Mouse (Mus musculus) kidney, postnatal 0 days (tissue): Measurements from ENCODE around the gene Avil. TPM values are rescaled to one million over a fixed set of nuclear protein-coding genes. Genes with fewer than 3 reads are reported as not detected.

ENCODE experiments used
- ATAC-seq: fragments of 200-750 bp; cut with Nextera tagmentation; replicated peaks from 2 replicates; pipeline ENCODE4 v1.8.0; 2017; ENCODE audit warnings: low read depth, moderate number of reproducible peaks, moderate TSS enrichment, moderate library complexity; ENCODE audit not compliant: low FRiP score
- DNase-seq: peaks from one replicate; pipeline ENCODE4 v3.0.0-alpha.2; 2016; ENCODE audit warnings: low spot score
- H3K27ac ChIP-seq: fragments of 300-500 bp; sonication (generic); 2 replicates; pipeline ENCODE4 v1.5.1; 2014; ENCODE audit warnings: mild to moderate bottlenecking
- H3K27me3 ChIP-seq: fragments of 300-500 bp; sonication (generic); 2 replicates; pipeline ENCODE4 v1.6.1; 2014; ENCODE audit warnings: low read length, mixed read lengths; ENCODE audit not compliant: insufficient read depth
- H3K36me3 ChIP-seq: fragments of 300-500 bp; sonication (generic); 2 replicates; pipeline ENCODE4 v1.6.1; 2014; ENCODE audit warnings: low read length, mixed read lengths; ENCODE audit not compliant: insufficient read depth
- H3K4me1 ChIP-seq: fragments of 300-500 bp; sonication (generic); replicated peaks from 2 replicates; pipeline ENCODE4 v1.6.1; 2014; ENCODE audit warnings: antibody characterized with exemption, low read length, mixed read lengths; ENCODE audit not compliant: insufficient read depth
- H3K4me2 ChIP-seq: fragments of 300-500 bp; sonication (generic); 2 replicates; pipeline ENCODE4 v1.6.1; 2014; ENCODE audit warnings: mild to moderate bottlenecking, low read length, moderate library complexity, mixed read lengths
- H3K4me3 ChIP-seq: fragments of 300-500 bp; sonication (generic); replicated peaks from 2 replicates; pipeline ENCODE4 v1.5.1; 2014; ENCODE audit warnings: low read depth, low read length
- H3K9ac ChIP-seq: fragments of 300-500 bp; sonication (generic); 2 replicates; pipeline ENCODE4 v1.6.1; 2014; ENCODE audit warnings: low read depth, low read length
- H3K9me3 ChIP-seq: fragments of 300-500 bp; sonication (generic); replicated peaks from 2 replicates; pipeline ENCODE4 v1.6.1; 2016; ENCODE audit warnings: low read length, inconsistent platforms, mixed read lengths
- CTCF ChIP-seq: IDR thresholded peaks from 2 replicates; pipeline ENCODE4 v1.5.1; 2016; ENCODE audit warnings: antibody characterized with exemption, low read depth, mild to moderate bottlenecking, moderate library complexity
- WGBS: fragments of 180-500 bp; shearing (Covaris S2); extraction: QIAGEN DNeasy Blood & Tissue Kit; methylation state at CpG from one replicate; pipeline ENCODE4 v1.1.7; 2014; 5-methylcytosine and 5-hydroxymethylcytosine counted together
- polyA plus RNA-seq: library from polyadenylated mRNA; unstranded; fragments of >200 nt; fragmentation: Nextera tagmentation; extraction: Ambion mirVana; gene quantifications from 2 replicates; pipeline ENCODE4 v1.2.1, GENCODE M21; 2015

The Avil gene
- polyA plus RNA-seq, 1 experiment from 2014 or later: 0.07 TPM

DNA sequence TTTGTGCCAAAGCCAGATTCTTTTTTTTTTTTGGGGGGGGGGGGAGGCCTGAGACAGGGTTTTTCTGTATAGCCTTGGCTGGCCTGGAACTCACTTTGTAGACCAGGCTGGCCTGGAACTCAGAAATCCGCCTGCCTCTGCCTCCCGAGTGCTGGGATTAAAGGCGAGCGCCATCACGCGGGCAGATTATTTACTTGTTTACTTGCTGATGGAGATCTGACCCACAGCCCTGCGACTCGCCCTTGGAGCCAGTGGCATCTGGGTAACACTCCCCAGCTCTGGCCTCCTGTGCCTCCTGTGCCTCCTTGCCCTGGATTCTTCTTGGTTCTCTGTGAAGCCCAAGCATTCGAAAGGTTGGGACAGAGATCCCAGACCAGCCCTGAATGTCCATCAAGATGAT is 14.9 kb upstream of the Avil start:
- Histone ChIP-seq H3K36me3 (0 out of 2 replicates have a peak, but pooled peaks cover 9% of the 10 kb centered on the region), H3K9me3 (no peaks in the 10 kb centered on the region), H3K27ac (peak overlapping the region; percentile 56), H3K4me3 (no peak overlapping the region), H3K9ac (no peak overlapping the region), H3K4me2 (no peak overlapping the region), H3K27me3 (no peaks in the 10 kb centered on the region), H3K4me1 (peaks cover 73% of the 10 kb centered on the region)
- 85% methylated on average over 9 of the region's 9 CpGs for WGBS
- ATAC-seq: no peak
- DNase-seq: no peak
- TF ChIP-seq CTCF: no peak

DNA sequence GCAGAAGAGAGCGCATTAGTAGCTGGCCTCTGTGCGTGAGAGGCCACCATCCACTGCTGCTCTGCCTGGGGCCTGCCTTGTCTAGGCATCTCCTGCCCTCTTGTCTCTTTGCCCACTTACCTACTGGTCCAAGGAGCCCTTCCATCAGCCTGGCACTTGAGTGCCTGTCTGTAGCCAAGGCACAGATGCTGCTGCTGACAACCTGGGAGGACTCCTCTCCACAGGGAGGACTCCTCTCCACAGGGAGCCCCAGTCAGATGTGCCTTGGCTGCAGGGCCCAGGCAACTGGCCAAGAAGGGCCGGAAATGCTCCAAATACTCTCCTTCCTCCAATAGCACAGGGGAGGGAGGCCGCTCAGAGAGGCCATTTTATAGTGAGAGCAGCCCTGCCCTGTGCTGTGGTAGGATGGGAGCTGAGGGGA is 14.0 kb upstream of the Avil start:
- peak overlapping the region; percentile 3; the same call in 1 of the 2 replicates for H3K9ac ChIP-seq
- DNase-seq: peak; percentile 94
- H3K27ac ChIP-seq: peak overlapping the region; percentile 77
- no peaks in the 10 kb centered on the region for H3K27me3 ChIP-seq
- TF ChIP-seq CTCF: no peak
- peak; percentile 38; the same call in 1 of the 2 replicates for ATAC-seq
- WGBS: 49% methylated on average over 4 of the region's 4 CpGs
- H3K4me2 ChIP-seq: peak overlapping the region; percentile 19; the same call in 1 of the 2 replicates
- H3K9me3 ChIP-seq: no peaks in the 10 kb centered on the region
- peaks cover 65% of the 10 kb centered on the region for H3K4me1 ChIP-seq
- H3K4me3 ChIP-seq: no peak overlapping the region
- 0 out of 2 replicates have a peak, but pooled peaks cover 13% of the 10 kb centered on the region for H3K36me3 ChIP-seq

DNA sequence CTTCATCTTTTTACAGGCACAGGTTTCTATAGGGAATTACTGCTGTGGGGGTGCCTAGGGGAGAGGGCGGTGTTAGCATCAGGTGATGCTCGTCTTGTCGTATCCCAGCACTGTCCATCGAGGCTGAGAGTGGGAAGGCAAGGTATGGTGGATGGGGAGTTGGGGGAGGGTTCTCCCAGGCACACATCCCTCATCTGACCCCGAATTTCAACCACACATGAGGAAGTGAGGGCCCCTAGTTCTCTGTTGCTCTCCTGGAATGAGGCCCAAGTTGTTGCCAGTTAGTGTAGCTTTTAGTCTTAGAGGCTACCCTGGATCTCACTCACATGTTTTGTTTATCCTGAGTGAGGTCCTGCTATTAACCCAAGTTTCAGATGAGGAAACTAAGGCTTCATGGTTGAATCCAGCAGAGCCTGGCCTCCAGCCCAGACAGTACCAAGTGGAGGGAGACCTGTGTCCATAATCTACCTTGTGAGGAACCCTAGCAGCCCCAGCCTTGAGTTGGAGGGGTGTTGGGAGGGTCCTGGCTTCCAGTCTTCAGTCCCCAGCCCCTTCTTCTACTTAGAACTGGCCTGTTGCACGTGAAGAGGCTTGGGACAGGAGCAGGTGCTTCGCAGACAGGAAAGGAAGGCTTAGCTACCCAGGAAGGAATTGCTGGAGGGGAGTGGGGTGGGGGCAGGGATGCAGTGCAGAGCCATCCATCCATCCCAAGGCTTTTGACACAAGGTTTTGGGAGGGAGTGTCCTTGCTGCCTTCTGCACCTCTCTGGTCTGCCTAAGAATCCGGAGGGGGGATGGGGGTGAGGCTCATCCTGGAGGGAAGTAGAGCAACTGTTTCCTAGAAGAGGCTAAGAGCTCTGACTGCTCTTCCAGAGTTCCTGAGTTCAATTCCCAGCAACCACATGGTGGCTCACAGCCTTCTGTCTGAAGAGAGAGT is 13.1 kb upstream of the Avil start:
- H3K27ac ChIP-seq: peak overlapping the region; percentile 77
- 47% methylated on average over 8 of the region's 8 CpGs for WGBS
- no peak for DNase-seq
- ATAC-seq: no peak
- H3K9me3 ChIP-seq: no peaks in the 10 kb centered on the region
- peaks cover 22% of the 10 kb centered on the region for H3K36me3 ChIP-seq
- peak overlapping the region; percentile 5; the same call in 1 of the 2 replicates for H3K9ac ChIP-seq
- H3K4me1 ChIP-seq: peaks cover 56% of the 10 kb centered on the region
- no peaks in the 10 kb centered on the region for H3K27me3 ChIP-seq
- H3K4me3 ChIP-seq: no peak overlapping the region
- no peak for TF ChIP-seq CTCF
- H3K4me2 ChIP-seq: peak overlapping the region; percentile 19

DNA sequence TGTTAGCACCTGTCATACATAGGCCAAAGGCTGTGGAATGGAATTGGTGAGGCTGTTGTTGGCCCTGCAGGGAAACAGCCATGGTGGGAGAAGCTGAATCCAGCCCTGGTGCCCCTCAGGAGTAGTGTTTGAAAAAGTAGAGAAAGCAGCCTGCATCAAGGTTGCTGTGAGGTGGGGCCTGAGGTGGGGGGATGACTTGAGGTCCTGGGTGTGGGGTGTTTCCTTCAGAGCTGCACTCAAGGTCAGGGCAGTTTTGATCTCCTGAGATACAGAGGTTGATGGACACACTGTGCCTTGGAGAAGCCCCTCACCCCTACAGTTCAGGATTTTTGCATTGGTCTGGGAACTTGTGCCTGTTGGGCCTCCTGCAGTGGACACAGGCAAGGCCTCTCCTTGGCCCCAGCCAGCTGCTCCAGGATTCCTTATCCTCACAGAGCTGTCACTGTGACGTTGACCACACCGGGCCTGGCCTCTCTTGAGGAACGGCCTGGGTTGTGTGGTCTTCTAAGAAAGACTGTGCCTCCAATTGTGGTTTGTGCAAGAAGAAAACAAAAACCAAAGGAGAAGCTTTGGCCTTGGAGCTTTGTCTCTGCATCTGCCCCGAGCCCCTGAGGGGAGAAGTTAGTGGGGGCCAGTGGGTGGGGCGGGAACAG is 11.9 kb upstream of the Avil start:
- no peak for TF ChIP-seq CTCF
- Histone ChIP-seq H3K4me2 (peak overlapping the region; percentile 3; the same call in 1 of the 2 replicates), H3K27ac (peak overlapping the region; percentile 77; the same call in 1 of the 2 replicates), H3K9me3 (no peaks in the 10 kb centered on the region), H3K36me3 (peaks cover 30% of the 10 kb centered on the region), H3K27me3 (no peaks in the 10 kb centered on the region), H3K4me3 (no peak overlapping the region), H3K9ac (no peak overlapping the region), H3K4me1 (peaks cover 44% of the 10 kb centered on the region)
- ATAC-seq (no peak), DNase-seq (no peak)
- 81% methylated on average over 4 of the region's 5 CpGs for WGBS

DNA sequence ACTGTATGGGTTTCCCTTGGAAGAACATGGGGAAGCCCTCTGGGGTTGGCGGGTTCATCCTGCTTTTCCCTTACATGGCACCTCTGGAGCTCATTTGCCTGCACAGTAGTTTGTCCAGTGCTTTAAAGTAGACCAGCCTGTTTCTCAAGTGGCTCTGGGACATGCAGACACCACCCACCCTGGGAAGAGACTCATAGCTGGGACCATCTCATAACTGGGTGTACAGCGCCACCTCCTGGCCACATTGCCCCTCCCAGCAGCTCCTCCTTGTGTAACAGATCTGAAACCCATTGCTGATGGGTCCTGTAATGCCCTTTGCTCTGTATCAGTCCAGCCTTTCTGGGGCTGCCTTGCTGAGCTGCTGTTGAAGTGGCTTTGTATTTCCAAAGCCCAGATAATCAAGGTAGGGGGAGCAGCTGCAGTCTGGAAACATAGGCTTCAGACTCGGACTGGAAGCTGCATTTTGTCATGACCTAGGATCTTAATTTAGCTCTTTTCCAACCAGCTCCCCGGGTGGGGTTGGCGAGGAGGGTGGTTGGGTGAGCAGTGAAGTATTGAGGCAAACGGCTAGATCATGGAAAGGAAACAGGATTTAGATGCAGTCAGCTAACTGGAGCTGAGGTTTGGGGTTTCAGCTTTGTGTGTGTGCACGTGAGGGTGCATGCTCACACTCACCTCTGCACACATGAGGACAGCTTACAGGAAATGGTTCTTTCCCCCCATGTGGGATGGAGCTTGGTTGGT is 10.0 kb upstream of the Avil start:
- Histone ChIP-seq H3K9me3 (no peaks in the 10 kb centered on the region), H3K4me3 (no peak overlapping the region), H3K4me2 (no peak overlapping the region), H3K27me3 (no peaks in the 10 kb centered on the region), H3K4me1 (peaks cover 27% of the 10 kb centered on the region), H3K36me3 (peaks cover 47% of the 10 kb centered on the region), H3K9ac (no peak overlapping the region), H3K27ac (no peak overlapping the region)
- ATAC-seq: peak; percentile 82
- WGBS: 41% methylated on average over 7 of the region's 7 CpGs
- peak; percentile 97 for TF ChIP-seq CTCF
- peak; percentile 94 for DNase-seq

DNA sequence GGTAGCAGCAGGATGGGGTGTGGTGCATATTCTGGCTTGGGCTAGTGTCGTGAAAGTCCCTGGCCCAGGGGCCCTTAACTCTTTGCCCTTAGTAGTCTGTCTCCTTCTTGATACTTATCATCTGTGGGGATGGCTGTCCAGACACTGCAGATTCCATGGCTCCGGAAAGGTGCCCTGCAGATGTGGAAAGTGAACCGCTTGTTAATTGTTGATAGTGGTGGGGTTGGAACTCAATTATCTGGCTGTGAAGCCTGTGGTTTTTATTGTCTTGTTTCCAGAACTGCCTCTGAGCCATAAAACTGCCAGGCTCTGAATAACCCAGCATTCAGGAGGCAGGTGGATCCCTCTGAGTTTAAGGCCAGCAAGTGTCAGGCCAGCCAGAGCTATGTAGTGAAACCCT is 8.8 kb upstream of the Avil start:
- no peaks in the 10 kb centered on the region for H3K9me3 ChIP-seq
- no peaks in the 10 kb centered on the region for H3K27me3 ChIP-seq
- H3K9ac ChIP-seq: no peak overlapping the region
- ATAC-seq (no peak), DNase-seq (no peak)
- no peak overlapping the region for H3K4me3 ChIP-seq
- no peak overlapping the region for H3K4me2 ChIP-seq
- peaks cover 51% of the 10 kb centered on the region for H3K36me3 ChIP-seq
- peaks cover 25% of the 10 kb centered on the region for H3K4me1 ChIP-seq
- TF ChIP-seq CTCF: no peak
- 48% methylated on average over 3 of the region's 3 CpGs for WGBS
- H3K27ac ChIP-seq: no peak overlapping the region
